In the genomic region with DNA sequence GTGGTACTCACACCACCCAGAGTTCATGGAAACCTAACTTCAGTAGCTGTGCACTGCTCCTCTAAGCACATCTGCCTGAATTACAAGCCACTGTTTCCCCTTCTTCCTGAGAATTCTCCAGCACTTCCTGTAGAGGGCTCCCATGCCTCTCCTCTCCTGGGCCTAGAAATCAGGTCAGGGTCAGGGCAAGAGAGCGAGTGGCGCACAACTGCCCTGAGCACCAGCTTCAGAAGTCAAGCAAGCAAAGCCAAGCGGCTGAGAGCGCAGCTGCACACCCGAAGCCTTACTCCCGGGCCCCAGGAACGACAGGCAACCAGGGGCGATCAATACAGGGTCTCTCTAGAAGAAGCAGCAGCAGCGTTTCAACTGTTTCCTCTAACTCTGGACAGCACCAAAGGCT, we compare ENCODE assay signal across 19 mouse cellular contexts. TPM values are rescaled to one million over a fixed set of nuclear protein-coding genes. Genes with fewer than 3 reads are reported as not detected.
DNase-seq lines count a peak whose midpoint lies in the region; ATAC-seq and TF ChIP-seq lines count a peak whose summit lies in the region.
"Had no signal": no experiment of that assay in that cellular context is flagged by ENCODE, and none has a peak within 500 bp of the region (broad histone marks: within the 10 kb centered on the region; RNA-seq: fewer than 3 reads in every experiment).

No protein-coding gene starts in this region.

- TF ChIP-seq CTCF in kidney, postnatal 0 days (IDR thresholded peaks at IDR 0.05; ENCODE audit: low read depth) = 0 out of 2 replicates have a peak, but pooled peaks have one; percentile 3

- no peaks in the 10 kb centered on the region for H3K27me3 ChIP-seq in kidney, postnatal 0 days (ENCODE audit: insufficient read depth, low read length)
- H3K27me3 ChIP-seq in kidney, embryonic 15.5 days = no peaks in the 10 kb centered on the region
- H3K27me3 ChIP-seq: forebrain, embryonic 13.5 days; heart, embryonic 15.5 days had no signal

- no peak for ATAC-seq in kidney, postnatal 0 days (replicated peaks; ENCODE audit: low FRiP score, low read depth)
- no peak for ATAC-seq in kidney, embryonic 15.5 days (replicated peaks; ENCODE audit: low FRiP score)
- ATAC-seq: forebrain, embryonic 13.5 days; forebrain, postnatal 0 days; intestine, embryonic 16.5 days had no signal

- no peak overlapping the region for H3K4me2 ChIP-seq in kidney, postnatal 0 days (ENCODE audit: low read length)
- H3K4me2 ChIP-seq in kidney, embryonic 15.5 days = no peak overlapping the region
- H3K4me2 ChIP-seq: forebrain, embryonic 13.5 days; heart, embryonic 15.5 days; hindbrain, embryonic 14.5 days had no signal

- WGBS in kidney, postnatal 0 days = 82% methylated on average over 9 of the region's 9 CpGs
- WGBS in kidney, embryonic 15.5 days = 81% methylated on average over 9 of the region's 9 CpGs

- H3K27ac ChIP-seq in kidney, postnatal 0 days = no peak overlapping the region
- no peak overlapping the region for H3K27ac ChIP-seq in kidney, embryonic 15.5 days
- H3K27ac ChIP-seq: embryonic facial prominence, embryonic 10.5 days; forebrain, embryonic 13.5 days; heart, embryonic 10.5 days; heart, embryonic 15.5 days; hindbrain, embryonic 10.5 days; hindbrain, embryonic 14.5 days had no signal

- no peaks in the 10 kb centered on the region for H3K9me3 ChIP-seq in kidney, postnatal 0 days (replicated peaks; ENCODE audit: low read length)
- H3K9me3 ChIP-seq in kidney, embryonic 15.5 days (replicated peaks) = no peaks in the 10 kb centered on the region
- H3K9me3 ChIP-seq: embryonic facial prominence, embryonic 10.5 days; forebrain, embryonic 13.5 days; heart, embryonic 10.5 days; heart, embryonic 15.5 days; hindbrain, embryonic 10.5 days had no signal

- peaks cover 47% of the 10 kb centered on the region for H3K36me3 ChIP-seq in kidney, postnatal 0 days (ENCODE audit: insufficient read depth, low read length)
- peaks cover 97% of the 10 kb centered on the region for H3K36me3 ChIP-seq in kidney, embryonic 15.5 days

- no peak for DNase-seq in kidney, postnatal 0 days (ENCODE audit: low spot score)
- DNase-seq in adrenal gland, adult 2 months = peak; percentile 75
- peak; percentile 58 for DNase-seq in adrenal gland, adult 8-10 months
- DNase-seq in adrenal gland, postnatal 36 days = peak; percentile 66 to 75
- DNase-seq in gastrocnemius, postnatal 10 days = no peak
- DNase-seq in ovary, postnatal 10 days (ENCODE audit: low spot score) = no peak
- DNase-seq: cerebellum, adult 18-20 months; cerebellum, postnatal 10 days; forebrain, postnatal 0 days; gastrocnemius, postnatal 25 days; heart, postnatal 14 days had no signal

- no peaks in the 10 kb centered on the region for H3K4me1 ChIP-seq in kidney, postnatal 0 days (replicated peaks; ENCODE audit: insufficient read depth, low read length)
- no peaks in the 10 kb centered on the region for H3K4me1 ChIP-seq in kidney, embryonic 15.5 days
- H3K4me1 ChIP-seq: forebrain, embryonic 13.5 days; hindbrain, embryonic 10.5 days had no signal

- no peak overlapping the region for H3K9ac ChIP-seq in kidney, postnatal 0 days (ENCODE audit: low read depth, low read length)
- H3K9ac ChIP-seq in kidney, embryonic 15.5 days = no peak overlapping the region
- H3K9ac ChIP-seq: forebrain, embryonic 13.5 days; forebrain, postnatal 0 days; heart, embryonic 15.5 days; hindbrain, embryonic 14.5 days had no signal

- no peak overlapping the region for H3K4me3 ChIP-seq in kidney, postnatal 0 days (replicated peaks; ENCODE audit: low read depth, low read length)
- H3K4me3 ChIP-seq in kidney, embryonic 15.5 days (replicated peaks) = no peak overlapping the region
- H3K4me3 ChIP-seq: embryonic facial prominence, embryonic 10.5 days; forebrain, embryonic 13.5 days; heart, embryonic 10.5 days; heart, embryonic 15.5 days; hindbrain, embryonic 10.5 days had no signal

RNA-seq across cellular contexts. Expression of a gene that starts 15.2 kb away (rescaled TPM):
- 2.1 and 2.4 TPM in 2 replicates for polyA plus RNA-seq in kidney, postnatal 0 days (2015; fragmentation: Nextera tagmentation; extraction: Ambion mirVana)
- 1.5 and 2.2 TPM in 2 replicates for polyA plus RNA-seq in kidney, embryonic 15.5 days (2015; fragmentation: Nextera tagmentation; extraction: Ambion mirVana)
- 1 to 10 TPM; 5.1 to 6.5 TPM for total RNA-seq in adrenal gland, adult 2 months (2021)
- polyA plus RNA-seq in adrenal gland, adult 2 months (2012; rRNA removed) = 16.3 and 18.0 TPM in 2 replicates
- total RNA-seq in adrenal gland, adult 8-10 months (2022) = 1 to 10 TPM; 4.4 to 8.6 (median 5.9) TPM
- 1 to 10 TPM; 2.5 to 4.1 TPM for total RNA-seq in adrenal gland, postnatal 36 days (2021)
- 1 to 10 TPM; 1.8 to 3.3 TPM for total RNA-seq in gastrocnemius, postnatal 10 days (2021)

RNA-seq across cellular contexts. Expression of a gene that starts 47.3 kb away (rescaled TPM):
- 37.3 and 40.4 TPM in 2 replicates for polyA plus RNA-seq in kidney, postnatal 0 days (2015; fragmentation: Nextera tagmentation; extraction: Ambion mirVana)
- polyA plus RNA-seq in kidney, embryonic 15.5 days (2015; fragmentation: Nextera tagmentation; extraction: Ambion mirVana) = 50.4 and 52.1 TPM in 2 replicates
- total RNA-seq in adrenal gland, adult 2 months (2021) = 10 to 100 TPM; 10.1 to 19.8 TPM
- 20.1 and 21.1 TPM in 2 replicates for polyA plus RNA-seq in adrenal gland, adult 2 months (2012; rRNA removed)
- 10 to 100 TPM in 2 of 4 experiments, 1 to 10 TPM in 2; 9.1 to 14.2 (median 11.2) TPM for total RNA-seq in adrenal gland, adult 8-10 months (2022)
- 10 to 100 TPM in 1 of 2 experiments, 1 to 10 TPM in 1; 9.3 to 14.1 TPM for total RNA-seq in adrenal gland, postnatal 36 days (2021)
- total RNA-seq in gastrocnemius, postnatal 10 days (2021) = 10 to 100 TPM; 13.0 to 23.1 TPM

Comparison
In these comparisons a context has a peak if more than half of its experiments do, and no peak if none do; other contexts are left out.
1. DNase-seq: peak in adrenal gland, adult 2 months (single experiment), adrenal gland, adult 8-10 months (single experiment) and adrenal gland, postnatal 36 days (2 of 2); none in kidney, postnatal 0 days (single experiment), gastrocnemius, postnatal 10 days (single experiment) and ovary, postnatal 10 days (single experiment).